Mouse (Mus musculus): ENCODE results near the gene Acap2. TPM values are rescaled to one million over a fixed set of nuclear protein-coding genes. Genes with fewer than 3 reads are reported as not detected.

The Acap2 gene
- polyA plus RNA-seq, 1 experiment from 2014 or later, result 5.6 TPM

GRCm38 (mm10) chr16:31069211-31070166, 131.6 kb downstream of the Acap2 start:
- no peak for TF ChIP-seq EP300 (IDR thresholded peaks at IDR 0.05; ENCODE audit: low read depth)
- no peak overlapping the region for H3K27ac ChIP-seq (ENCODE audit: low read depth)
- no peak overlapping the region for H3K4me3 ChIP-seq (ENCODE audit: low read depth, low read length)
- H3K27me3 ChIP-seq (ENCODE audit: insufficient read depth, low read length), result no peaks in the 10 kb centered on the region
- no peak for ATAC-seq
- no peak for DNase-seq
- no peak overlapping the region for H3K9ac ChIP-seq (replicated peaks)
- H3K36me3 ChIP-seq (replicated peaks; ENCODE audit: insufficient read depth, low read length), result no peaks in the 10 kb centered on the region
- WGBS (ENCODE audit: insufficient replicate concordance), result 66% methylated on average over 14 of the region's 14 CpGs
- no peaks in the 10 kb centered on the region for H3K9me3 ChIP-seq (ENCODE audit: low read length)
- no peak overlapping the region for H3K4me2 ChIP-seq (ENCODE audit: low read depth, low read length)
- H3K4me1 ChIP-seq (ENCODE audit: insufficient read depth), result peaks cover 33% of the 10 kb centered on the region

GRCm38 (mm10) chr16:31068280-31068679, 132.8 kb downstream of the Acap2 start:
- Histone ChIP-seq H3K9ac (replicated peaks) (no peak overlapping the region), H3K36me3 (replicated peaks; ENCODE audit: insufficient read depth, low read length) (no peaks in the 10 kb centered on the region), H3K27me3 (ENCODE audit: insufficient read depth, low read length) (no peaks in the 10 kb centered on the region), H3K9me3 (ENCODE audit: low read length) (no peaks in the 10 kb centered on the region), H3K4me1 (ENCODE audit: insufficient read depth) (peaks cover 33% of the 10 kb centered on the region), H3K27ac (ENCODE audit: low read depth) (no peak overlapping the region), H3K4me3 (ENCODE audit: low read depth, low read length) (no peak overlapping the region), H3K4me2 (ENCODE audit: low read depth, low read length) (no peak overlapping the region)
- DNase-seq (no peak), ATAC-seq (no peak)
- 77% methylated on average over 7 of the region's 7 CpGs for WGBS (ENCODE audit: insufficient replicate concordance)
- TF ChIP-seq EP300 (IDR thresholded peaks at IDR 0.05; ENCODE audit: low read depth), result no peak
- TF ChIP-seq CTCF (IDR thresholded peaks at IDR 0.05; ENCODE audit: low read depth), result no peak

- peak; percentile 51 for DNase-seq
Measured at GRCm38 (mm10) chr16:31066344-31067098, 134.5 kb downstream of the Acap2 start.

GRCm38 (mm10) chr16:31064782-31065181, 136.3 kb downstream of the Acap2 start:
- ATAC-seq, result no peak
- H3K36me3 ChIP-seq (replicated peaks; ENCODE audit: insufficient read depth, low read length), result no peaks in the 10 kb centered on the region

More at GRCm38 (mm10) chr16:31066344-31067098, 134.5 kb downstream of the Acap2 start:
- TF ChIP-seq EP300 (IDR thresholded peaks at IDR 0.05; ENCODE audit: low read depth) (0 out of 2 replicates have a peak, but pooled peaks have one; percentile 30), CTCF (IDR thresholded peaks at IDR 0.05; ENCODE audit: low read depth) (no peak)
- H3K4me2 ChIP-seq (ENCODE audit: low read depth, low read length), result peak overlapping the region; percentile 47
- H3K4me1 ChIP-seq (ENCODE audit: insufficient read depth), result peaks cover 33% of the 10 kb centered on the region
- H3K27me3 ChIP-seq (ENCODE audit: insufficient read depth, low read length), result no peaks in the 10 kb centered on the region
- peak overlapping the region; percentile 79 for H3K27ac ChIP-seq (ENCODE audit: low read depth)
- ATAC-seq, result peak; percentile 66
- no peak overlapping the region; the same call in 1 of the 2 replicates for H3K9ac ChIP-seq (replicated peaks)
- H3K9me3 ChIP-seq (ENCODE audit: low read length), result no peaks in the 10 kb centered on the region
- H3K36me3 ChIP-seq (replicated peaks; ENCODE audit: insufficient read depth, low read length), result no peaks in the 10 kb centered on the region
- WGBS (ENCODE audit: insufficient replicate concordance), result 26% methylated on average over 15 of the region's 15 CpGs
- H3K4me3 ChIP-seq (ENCODE audit: low read depth, low read length), result no peak overlapping the region

GRCm38 (mm10) chr16:31062918-31063317, 138.1 kb downstream of the Acap2 start:
- H3K9ac ChIP-seq (replicated peaks), result no peak overlapping the region
- peaks cover 18% of the 10 kb centered on the region for H3K4me1 ChIP-seq (ENCODE audit: insufficient read depth)
- TF ChIP-seq EP300 (IDR thresholded peaks at IDR 0.05; ENCODE audit: low read depth), result no peak
- TF ChIP-seq CTCF (IDR thresholded peaks at IDR 0.05; ENCODE audit: low read depth), result no peak
- no peak for DNase-seq
- H3K36me3 ChIP-seq (replicated peaks; ENCODE audit: insufficient read depth, low read length), result no peaks in the 10 kb centered on the region
- H3K4me2 ChIP-seq (ENCODE audit: low read depth, low read length), result no peak overlapping the region
- no peak for ATAC-seq
- WGBS (ENCODE audit: insufficient replicate concordance), result 57% methylated on average over 3 of the region's 3 CpGs
- no peaks in the 10 kb centered on the region for H3K9me3 ChIP-seq (ENCODE audit: low read length)
- no peaks in the 10 kb centered on the region for H3K27me3 ChIP-seq (ENCODE audit: insufficient read depth, low read length)
- no peak overlapping the region for H3K27ac ChIP-seq (ENCODE audit: low read depth)
- H3K4me3 ChIP-seq (ENCODE audit: low read depth, low read length), result no peak overlapping the region

More at GRCm38 (mm10) chr16:31064782-31065181, 136.3 kb downstream of the Acap2 start:
- 56% methylated on average over 6 of the region's 6 CpGs for WGBS (ENCODE audit: insufficient replicate concordance)
- H3K27ac ChIP-seq (ENCODE audit: low read depth), result peak overlapping the region; percentile 79
- DNase-seq, result no peak
- H3K9me3 ChIP-seq (ENCODE audit: low read length), result no peaks in the 10 kb centered on the region
- H3K4me1 ChIP-seq (ENCODE audit: insufficient read depth), result peaks cover 23% of the 10 kb centered on the region
- H3K4me3 ChIP-seq (ENCODE audit: low read depth, low read length), result no peak overlapping the region
- H3K9ac ChIP-seq (replicated peaks), result no peak overlapping the region
- H3K27me3 ChIP-seq (ENCODE audit: insufficient read depth, low read length), result no peaks in the 10 kb centered on the region
- TF ChIP-seq EP300 (IDR thresholded peaks at IDR 0.05; ENCODE audit: low read depth) (no peak), CTCF (IDR thresholded peaks at IDR 0.05; ENCODE audit: low read depth) (no peak)
- no peak overlapping the region for H3K4me2 ChIP-seq (ENCODE audit: low read depth, low read length)
